Mouse (Mus musculus) stomach, postnatal 0 days (tissue): ENCODE results near the gene Gm1673. TPM values are rescaled to one million over a fixed set of nuclear protein-coding genes. Genes with fewer than 3 reads are reported as not detected.
"Not testable (repeated sequence)": the region's sequence is repeated elsewhere in the genome, so short reads cannot be mapped to it uniquely, and the experiment has no call there.

Experiments
- ATAC-seq: fragments of 200-750 bp; cut with Nextera tagmentation; 2 replicates; pipeline ENCODE4 v1.8.0; 2017; ENCODE audit not compliant: low FRiP score, low TSS enrichment
- DNase-seq: peaks from one replicate; pipeline ENCODE4 v3.0.0-alpha.2; 2016; ENCODE audit warnings: low spot score
- H3K27ac ChIP-seq: fragments of 300-500 bp; sonication (generic); replicated peaks from 2 replicates; pipeline ENCODE4 v1.5.1; 2014; ENCODE audit warnings: mild to moderate bottlenecking, control low read depth
- H3K27me3 ChIP-seq: fragments of 300-500 bp; sonication (generic); 2 replicates; pipeline ENCODE4 v1.6.1; 2014; ENCODE audit warnings: low read length; ENCODE audit not compliant: control insufficient read depth, insufficient read depth
- H3K36me3 ChIP-seq: fragments of 300-500 bp; sonication (generic); 2 replicates; pipeline ENCODE4 v1.6.1; 2014; ENCODE audit warnings: low read length, mixed read lengths; ENCODE audit not compliant: control insufficient read depth, insufficient read depth
- H3K4me1 ChIP-seq: fragments of 300-500 bp; sonication (generic); replicated peaks from 2 replicates; pipeline ENCODE4 v1.6.1; 2014; ENCODE audit warnings: antibody characterized with exemption; ENCODE audit not compliant: control insufficient read depth, insufficient read depth
- H3K4me2 ChIP-seq: fragments of 300-500 bp; sonication (generic); replicated peaks from 2 replicates; pipeline ENCODE4 v1.6.1; 2014; ENCODE audit warnings: low read depth, mild to moderate bottlenecking, control low read depth, moderate library complexity
- H3K4me3 ChIP-seq: fragments of 300-500 bp; sonication (generic); 2 replicates; pipeline ENCODE4 v1.5.1; 2014; ENCODE audit warnings: low read depth, low read length, control low read depth
- H3K9ac ChIP-seq: fragments of 300-500 bp; sonication (generic); 2 replicates; pipeline ENCODE4 v1.6.1; 2014; ENCODE audit warnings: mild to moderate bottlenecking, low read length, control low read depth, mixed read lengths
- H3K9me3 ChIP-seq: fragments of 300-500 bp; sonication (generic); 2 replicates; pipeline ENCODE4 v1.6.1; 2016; ENCODE audit warnings: low read length; ENCODE audit not compliant: control insufficient read depth
- CTCF ChIP-seq: IDR thresholded peaks from 2 replicates; pipeline ENCODE4 v1.5.1; 2016; ENCODE audit warnings: antibody characterized with exemption, low read depth, mild to moderate bottlenecking, moderate library complexity
- EP300 ChIP-seq: optimal IDR thresholded peaks from 2 replicates; pipeline ENCODE3; 2016; ENCODE audit warnings: antibody characterized with exemption
- WGBS: fragments of 180-500 bp; shearing (Covaris S2); extraction: QIAGEN DNeasy Blood & Tissue Kit; methylation state at CpG from one replicate; pipeline ENCODE4 v1.1.7; 2014; 5-methylcytosine and 5-hydroxymethylcytosine counted together
- polyA plus RNA-seq: library from polyadenylated mRNA; unstranded; fragments of >200 nt; fragmentation: Nextera tagmentation; extraction: Ambion mirVana; gene quantifications from 2 replicates; pipeline ENCODE4 v1.2.1, GENCODE M21; 2015

Gene Gm1673
- polyA plus RNA-seq, 1 experiment from 2014 or later: 27.7 TPM

GRCm38 (mm10) chr5:33937230-33937629 lies 46.0 kb upstream of the Gm1673 start:
- 93% methylated on average over 2 of the region's 2 CpGs for WGBS
- Histone ChIP-seq H3K36me3 (no peaks in the 10 kb centered on the region), H3K9ac (no peak overlapping the region), H3K4me1 (0 out of 2 replicates have a peak, but pooled peaks cover 4% of the 10 kb centered on the region), H3K9me3 (no peaks in the 10 kb centered on the region), H3K27me3 (no peaks in the 10 kb centered on the region), H3K27ac (no peak overlapping the region), H3K4me3 (no peak overlapping the region), H3K4me2 (peak overlapping the region; percentile 67)
- ATAC-seq (no peak), DNase-seq (no peak)
- TF ChIP-seq EP300 (no peak), CTCF (no peak)

DNA sequence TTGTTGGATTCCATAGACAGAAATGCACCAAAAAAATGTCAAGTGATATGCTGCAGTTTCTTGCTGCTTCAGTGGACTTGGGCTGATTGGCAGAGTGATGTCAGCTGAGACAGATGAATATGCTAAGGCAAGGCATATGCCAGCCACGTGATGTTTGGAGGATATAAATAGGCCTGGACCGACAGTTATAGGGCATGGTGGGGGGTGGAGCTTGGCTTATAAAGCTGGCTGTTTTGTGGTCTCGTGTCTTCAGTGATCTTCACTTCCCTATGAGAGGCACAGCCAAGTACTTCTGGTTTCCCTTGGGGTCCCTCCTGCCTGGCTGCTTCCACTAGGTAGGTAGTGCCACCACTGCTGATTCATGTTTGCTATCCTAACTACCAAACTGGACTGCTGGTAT lies 44.8 kb upstream of the Gm1673 start:
- DNase-seq (no peak), ATAC-seq (no peak)
- H3K4me2 ChIP-seq: no peak overlapping the region
- TF ChIP-seq EP300 (no peak), CTCF (no peak)
- H3K27me3 ChIP-seq: no peaks in the 10 kb centered on the region
- no peak overlapping the region for H3K9ac ChIP-seq
- H3K9me3 ChIP-seq: no peaks in the 10 kb centered on the region
- WGBS: 85% methylated on average over 3 of the region's 3 CpGs
- no peaks in the 10 kb centered on the region for H3K36me3 ChIP-seq
- H3K4me1 ChIP-seq: 0 out of 2 replicates have a peak, but pooled peaks cover 4% of the 10 kb centered on the region
- H3K27ac ChIP-seq: no peak overlapping the region
- no peak overlapping the region for H3K4me3 ChIP-seq

- not testable (repeated sequence) for H3K4me2 ChIP-seq, H3K27me3 ChIP-seq, ATAC-seq, H3K4me1 ChIP-seq, H3K9ac ChIP-seq, H3K36me3 ChIP-seq, H3K27ac ChIP-seq, H3K4me3 ChIP-seq, DNase-seq, H3K9me3 ChIP-seq
- peak; percentile 27 for TF ChIP-seq CTCF
- WGBS: 88% methylated on average over 16 of the region's 16 CpGs
These were observed 36.2 kb upstream of the Gm1673 start for GRCm38 (mm10) chr5:33947035-33947434.

GRCm38 (mm10) chr5:33948314-33948713 lies 34.9 kb upstream of the Gm1673 start:
- H3K9ac ChIP-seq: no peak overlapping the region
- H3K4me3 ChIP-seq: no peak overlapping the region
- H3K4me2 ChIP-seq: no peak overlapping the region
- H3K27me3 ChIP-seq: no peaks in the 10 kb centered on the region
- H3K27ac ChIP-seq: no peak overlapping the region
- ATAC-seq (no peak), DNase-seq (no peak)
- H3K36me3 ChIP-seq: no peaks in the 10 kb centered on the region
- no peaks in the 10 kb centered on the region for H3K9me3 ChIP-seq
- 87% methylated on average over 4 of the region's 4 CpGs for WGBS
- TF ChIP-seq EP300 (no peak), CTCF (no peak)
- H3K4me1 ChIP-seq: no peaks in the 10 kb centered on the region

- ATAC-seq (no peak), DNase-seq (no peak)
- Histone ChIP-seq H3K4me2 (no peak overlapping the region), H3K9me3 (no peaks in the 10 kb centered on the region; the same call in 1 of the 2 replicates), H3K27ac (no peak overlapping the region), H3K4me3 (no peak overlapping the region), H3K9ac (no peak overlapping the region), H3K27me3 (no peaks in the 10 kb centered on the region), H3K4me1 (no peaks in the 10 kb centered on the region), H3K36me3 (no peaks in the 10 kb centered on the region)
- 86% methylated on average over 17 of the region's 17 CpGs for WGBS
- TF ChIP-seq EP300 (no peak), CTCF (no peak)
These were observed 29.6 kb upstream of the Gm1673 start for GRCm38 (mm10) chr5:33953471-33954185.

GRCm38 (mm10) chr5:33954354-33954753 lies 28.9 kb upstream of the Gm1673 start:
- no peak overlapping the region for H3K9ac ChIP-seq
- DNase-seq (peak; percentile 62), ATAC-seq (peak; percentile 38; the same call in 1 of the 2 replicates)
- no peaks in the 10 kb centered on the region for H3K36me3 ChIP-seq
- H3K27me3 ChIP-seq: no peaks in the 10 kb centered on the region
- TF ChIP-seq EP300 (no peak), CTCF (peak; percentile 91)
- no peak overlapping the region for H3K4me3 ChIP-seq
- H3K4me1 ChIP-seq: no peaks in the 10 kb centered on the region
- 36% methylated on average over 10 of the region's 10 CpGs for WGBS
- no peak overlapping the region for H3K4me2 ChIP-seq
- H3K9me3 ChIP-seq: no peaks in the 10 kb centered on the region; the same call in 1 of the 2 replicates
- no peak overlapping the region for H3K27ac ChIP-seq
